Mouse (Mus musculus) hindbrain, embryonic 15.5 days (tissue): Measurements from ENCODE around the gene Slc2a1. TPM values are rescaled to one million over a fixed set of nuclear protein-coding genes. Genes with fewer than 3 reads are reported as not detected.

Experiments used
- microRNA counts: library from miRNA; unstranded; fragments of <30 nt; microRNA quantifications from one replicate; lab custom pipeline; 2016
- microRNA-seq: library from miRNA; unstranded; fragments of <30 nt; microRNA quantifications from one replicate; pipeline ENCODE4, GENCODE M21; 2016
- polyA plus RNA-seq: library from polyadenylated mRNA; unstranded; fragments of >200 nt; fragmentation: Nextera tagmentation; extraction: Ambion mirVana; gene quantifications from 2 replicates; pipeline ENCODE4 v1.2.1, GENCODE M21; 2015

Slc2a1 gene
- polyA plus RNA-seq, 1 experiment from 2014 or later: 89.6 TPM

MicroRNA genes within 50 kb of the gene (microRNA counts, 519-probe panel; counts per million panel counts)
- microRNA mmu-miR-1957 (lab: Ali Mortazavi, UCI): 992 counts per million, percentile 2 among the panel's probes with 10 or more counts

Small RNAs within 50 kb of the gene (microRNA-seq; reads per million reads assigned to microRNA genes)
- gene Mir1957a: not detected

Other genes starting within 250 kb of the Slc2a1 start
- not detected in 2 replicates for gene Olfr1331, start 244.1 kb upstream of the Slc2a1 start, polyA plus RNA-seq
- gene Olfr1330, start 220.1 kb upstream of the Slc2a1 start, polyA plus RNA-seq: not detected in 2 replicates
- not detected in 2 replicates for gene Olfr1329, start 191.2 kb upstream of the Slc2a1 start, polyA plus RNA-seq
- gene Olfr1328, start 170.1 kb upstream of the Slc2a1 start, polyA plus RNA-seq: not detected in 2 replicates
- gene Lao1, start 147.1 kb upstream of the Slc2a1 start, polyA plus RNA-seq: not detected in 2 replicates
- 4.0 and 5.4 TPM in 2 replicates for gene Zfp691, start 65.5 kb downstream of the Slc2a1 start, polyA plus RNA-seq
- gene Ermap, start 81.3 kb downstream of the Slc2a1 start, polyA plus RNA-seq: 0.41 and 0.91 TPM in 2 replicates
- gene Svbp, start 86.6 kb downstream of the Slc2a1 start, polyA plus RNA-seq: 221 and 231 TPM in 2 replicates
- gene Tmem269, start 109.5 kb downstream of the Slc2a1 start, polyA plus RNA-seq: 0.16 TPM in 2 replicates
- 28.7 and 29.4 TPM in 2 replicates for gene AU022252, start 124.0 kb downstream of the Slc2a1 start, polyA plus RNA-seq
- gene P3h1, start 124.2 kb downstream of the Slc2a1 start, polyA plus RNA-seq: 11.6 and 12.0 TPM in 2 replicates
- gene Cldn19, start 146.7 kb downstream of the Slc2a1 start, polyA plus RNA-seq: 0.80 and 1.2 TPM in 2 replicates
- gene Ybx1, start 185.9 kb downstream of the Slc2a1 start, polyA plus RNA-seq: 891 and 932 TPM in 2 replicates
- gene Ppih, start 211.8 kb downstream of the Slc2a1 start, polyA plus RNA-seq: 44.8 and 51.2 TPM in 2 replicates